Mouse (Mus musculus): ENCODE measurements around the gene Itgb6. TPM values are rescaled to one million over a fixed set of nuclear protein-coding genes. Genes with fewer than 3 reads are reported as not detected.

The Itgb6 gene
- total RNA-seq (2021): 10 to 100 TPM; 18.1 to 26.3 TPM
- long read RNA-seq, experiment 1, partial matches to known transcripts: 1 of 9 reads
- long read RNA-seq, experiment 1, other reads (novel, unspliced or antisense): 4 of 9 reads
- long read RNA-seq, experiment 2, transcript Itgb6-201 (18 exons, 2,995 nt): major isoform, 10 of 13 reads
- long read RNA-seq, experiment 2, partial matches to known transcripts: 2 of 13 reads
- long read RNA-seq, experiment 2, other reads (novel, unspliced or antisense): 1 of 13 reads

DNA sequence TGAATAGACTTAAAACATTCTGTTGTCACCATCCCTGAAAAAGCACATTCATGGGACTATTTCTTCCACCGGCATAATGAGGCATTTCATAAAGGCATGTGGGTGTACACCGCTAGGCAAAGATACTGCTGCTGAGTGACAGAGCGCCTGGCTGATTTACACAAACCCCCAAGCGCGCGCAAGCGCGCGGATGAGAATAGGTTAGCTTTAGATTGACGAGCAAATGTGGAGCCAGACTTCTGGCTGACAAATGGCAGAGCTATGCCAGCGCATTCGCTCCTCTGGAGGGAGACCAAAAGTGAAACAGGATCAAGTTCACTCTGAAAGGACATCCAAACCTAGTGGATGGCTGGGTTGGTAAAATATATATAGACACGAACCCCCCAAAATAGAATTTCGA is at the start of gene Itgb6:
TSS of gene Itgb6 (minus strand) at position 130 of the 400 bp plus-strand sequence.
- intact Hi-C loops (cut with DNase I; ENCODE audit: low total_unique reads): no loop called here
- peak; percentile 61 for DNase-seq

DNA sequence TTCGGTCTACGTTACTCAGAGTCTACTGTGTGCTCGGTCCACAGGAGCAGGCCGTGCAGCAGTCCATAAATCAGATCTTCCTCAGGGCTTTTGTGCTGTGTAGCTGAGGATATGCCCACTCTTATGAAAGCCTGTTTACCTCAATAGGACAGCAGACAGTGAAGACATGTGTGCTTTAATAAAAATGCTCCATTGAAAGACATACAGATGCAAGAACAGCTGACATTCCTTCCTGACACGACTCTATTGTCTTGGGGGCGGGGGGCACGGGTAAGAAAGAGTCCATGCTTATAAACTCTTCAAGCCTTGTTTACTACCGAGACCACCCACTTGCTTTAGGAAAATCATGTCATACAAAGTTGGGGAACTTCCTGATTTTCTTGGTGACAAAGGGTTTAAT is 44.0 kb upstream of the Itgb6 start:
- no peak for DNase-seq
- intact Hi-C loops (cut with DNase I; ENCODE audit: low total_unique reads): no loop called here

DNA sequence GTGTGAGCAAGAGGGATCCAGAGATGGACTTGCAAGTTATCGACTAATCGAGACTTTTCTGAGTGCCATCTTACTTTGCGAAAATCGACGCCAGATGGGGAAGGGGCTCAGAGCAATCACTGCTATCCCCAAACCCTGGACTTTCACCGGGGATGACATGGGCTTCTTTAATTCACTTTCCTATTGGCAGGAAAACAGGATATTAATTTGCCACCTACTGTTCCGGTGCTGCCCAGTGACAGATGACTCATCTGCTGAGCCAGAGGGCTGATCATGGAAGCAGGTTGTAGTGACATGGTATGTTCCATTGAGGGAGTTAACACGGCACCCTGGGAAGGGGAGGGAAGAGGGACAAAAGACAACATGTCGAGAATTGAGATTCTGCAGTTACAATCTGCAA is 33.8 kb upstream of the Itgb6 start:
- intact Hi-C loops (cut with DNase I; ENCODE audit: low total_unique reads): no loop called here
- DNase-seq: no peak

DNA sequence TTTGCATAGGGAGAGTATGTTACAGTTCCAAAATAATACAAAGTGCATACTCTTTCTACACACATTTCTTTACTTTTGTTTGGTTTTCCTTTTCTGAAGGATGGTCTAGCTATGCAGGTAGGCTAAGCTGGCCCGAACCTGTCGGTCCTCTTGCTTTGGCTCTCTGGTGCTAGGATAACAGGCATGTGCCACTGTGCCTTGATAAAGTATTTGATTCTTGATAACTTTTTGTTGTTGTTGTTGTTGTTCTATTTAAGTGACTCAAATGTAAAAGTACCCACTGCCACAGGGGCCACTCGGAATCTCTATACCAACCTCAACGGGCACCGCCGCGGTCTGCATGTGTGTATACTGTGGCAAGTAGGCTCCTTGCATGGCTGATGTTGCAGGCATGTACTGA is 32.7 kb upstream of the Itgb6 start:
- intact Hi-C loops (cut with DNase I; ENCODE audit: low total_unique reads): no loop called here
- DNase-seq: no peak

DNA sequence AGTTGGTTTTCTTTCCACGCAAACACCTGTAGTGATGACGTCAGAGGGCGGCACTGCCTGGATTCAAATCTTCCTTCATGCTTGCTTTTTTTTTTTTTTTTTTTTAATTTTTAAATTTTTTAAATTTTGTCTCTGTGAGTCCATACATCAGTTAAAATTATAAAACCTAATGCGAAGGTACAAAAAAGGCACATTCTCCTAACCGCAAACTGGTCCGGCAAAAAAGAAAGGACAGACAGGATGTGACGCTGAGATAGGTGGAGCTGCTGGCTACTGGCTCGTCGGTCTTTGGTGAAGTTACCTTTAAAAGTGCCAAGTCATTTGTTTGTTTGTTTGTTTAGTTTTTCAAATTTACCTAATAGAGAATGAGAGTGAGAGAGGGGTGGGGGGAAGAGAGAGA is 28.8 kb upstream of the Itgb6 start:
- intact Hi-C loops (cut with DNase I; ENCODE audit: low total_unique reads): no loop called here
- DNase-seq: no peak

DNA sequence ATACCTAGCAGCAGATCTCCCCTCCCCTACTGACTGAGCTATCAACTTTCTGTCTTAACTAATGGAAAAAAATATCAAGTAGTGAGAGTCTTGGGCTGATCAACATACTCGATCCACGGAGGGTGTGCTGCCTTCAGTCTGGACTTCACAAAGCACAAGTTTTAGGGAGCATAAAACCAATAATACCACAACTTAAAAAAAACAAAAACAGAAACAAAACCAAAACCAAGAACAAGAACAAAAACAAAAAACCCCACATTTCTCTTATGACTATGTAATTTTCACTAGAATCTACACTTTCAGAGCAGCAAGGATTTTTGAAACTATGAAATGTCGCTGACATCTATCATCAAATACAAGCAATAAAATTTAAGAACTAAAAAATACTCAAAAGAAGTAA is 28.1 kb upstream of the Itgb6 start:
- no peak for DNase-seq
- intact Hi-C loops (cut with DNase I; ENCODE audit: low total_unique reads): no loop called here

DNA sequence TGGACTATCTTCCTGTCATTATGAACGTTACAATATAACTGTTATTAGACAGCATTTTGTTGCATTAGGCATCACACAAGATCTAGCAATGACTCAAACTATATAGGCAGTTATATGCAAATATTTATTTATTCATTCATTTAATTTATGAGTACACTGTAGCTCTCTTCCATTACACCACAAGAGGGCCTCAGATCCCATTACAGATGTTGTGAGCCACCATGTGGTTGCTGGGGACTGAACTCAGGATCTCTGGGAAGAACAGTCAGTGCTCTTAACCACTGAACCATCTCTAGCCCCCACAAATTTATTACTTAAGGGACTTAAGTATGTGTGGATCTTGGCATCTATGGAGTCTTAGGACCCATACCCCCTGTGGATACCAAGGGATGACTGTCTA is 26.1 kb upstream of the Itgb6 start:
- no peak for DNase-seq
- intact Hi-C loops (cut with DNase I; ENCODE audit: low total_unique reads): no loop called here

DNA sequence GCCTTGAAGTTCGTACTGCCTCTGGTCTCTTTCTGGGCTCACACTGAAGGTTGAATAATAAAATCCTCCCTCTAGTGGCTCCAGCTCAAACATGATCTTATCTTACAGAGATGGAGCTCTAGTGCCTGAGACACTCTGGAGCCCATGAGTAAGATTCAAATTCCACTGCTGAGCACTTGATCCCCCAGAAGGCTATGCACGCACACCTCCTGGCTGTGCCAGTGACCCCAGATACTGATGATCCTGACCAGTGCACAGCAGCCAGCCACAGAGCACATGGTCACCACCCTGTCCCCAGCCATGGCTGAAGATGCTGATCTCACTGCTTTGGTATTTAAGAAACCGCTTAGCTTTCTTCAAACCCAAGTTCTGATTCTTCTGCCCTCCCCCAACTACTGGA is 25.1 kb upstream of the Itgb6 start:
- peak; percentile 54 for DNase-seq
- intact Hi-C loops (cut with DNase I; ENCODE audit: low total_unique reads): no loop called here

DNA sequence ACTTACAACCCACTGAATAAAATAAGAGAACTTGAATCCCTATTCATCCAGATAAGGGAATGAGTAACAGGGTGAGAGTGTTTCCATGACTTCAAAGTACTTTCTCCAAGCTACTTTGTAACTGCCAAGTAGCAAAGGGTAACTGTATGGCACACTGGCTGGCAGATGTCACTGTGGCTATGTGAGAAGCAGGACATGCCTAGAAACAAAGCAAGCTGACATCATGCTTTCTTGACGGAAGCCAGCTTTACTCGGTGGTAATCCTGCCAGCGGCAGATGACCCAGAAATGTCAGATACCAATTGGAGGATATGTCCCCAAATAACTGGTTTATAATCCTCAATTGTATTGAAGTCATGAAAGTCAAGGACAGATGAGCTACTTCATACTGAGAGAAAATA is 22.2 kb upstream of the Itgb6 start:
- intact Hi-C loops (cut with DNase I; ENCODE audit: low total_unique reads): no loop called here
- no peak for DNase-seq

DNA sequence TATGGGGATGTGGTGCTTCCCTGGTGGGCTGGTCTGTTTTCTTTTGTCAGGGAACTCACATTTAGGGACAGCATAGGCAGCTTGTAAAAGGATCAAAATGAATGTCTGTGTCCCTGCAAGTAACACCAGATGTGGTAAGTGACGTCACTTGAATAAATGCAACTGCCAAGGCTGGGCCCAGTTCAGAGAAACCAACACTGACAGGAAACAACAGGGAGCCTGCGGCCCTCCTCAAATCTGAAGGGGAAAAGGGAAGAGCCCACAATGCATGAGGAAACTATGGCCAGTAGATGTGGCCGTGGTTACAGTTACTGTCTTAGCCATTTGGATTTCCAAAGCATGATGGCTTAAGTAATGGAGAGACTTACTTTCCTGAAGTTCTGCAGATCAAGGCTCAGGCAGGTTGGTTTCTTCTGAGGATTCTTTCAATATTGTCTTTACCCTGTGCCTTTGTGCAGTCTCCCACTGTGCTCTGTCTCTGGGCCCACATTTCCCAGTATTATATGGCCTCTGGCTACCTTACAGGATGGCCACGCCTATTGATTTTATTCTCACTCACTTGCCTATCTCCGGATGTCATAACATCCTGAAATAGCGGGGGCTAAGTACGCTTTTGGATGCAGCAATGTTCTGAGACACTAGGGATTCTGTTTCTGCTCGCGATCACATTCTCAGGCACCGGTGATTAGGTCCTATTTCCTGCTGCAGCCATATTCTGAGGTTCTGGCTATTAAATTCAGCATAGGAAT is 17.1 kb upstream of the Itgb6 start:
- no peak for DNase-seq
- intact Hi-C loops (cut with DNase I; ENCODE audit: low total_unique reads): no loop called here

DNA sequence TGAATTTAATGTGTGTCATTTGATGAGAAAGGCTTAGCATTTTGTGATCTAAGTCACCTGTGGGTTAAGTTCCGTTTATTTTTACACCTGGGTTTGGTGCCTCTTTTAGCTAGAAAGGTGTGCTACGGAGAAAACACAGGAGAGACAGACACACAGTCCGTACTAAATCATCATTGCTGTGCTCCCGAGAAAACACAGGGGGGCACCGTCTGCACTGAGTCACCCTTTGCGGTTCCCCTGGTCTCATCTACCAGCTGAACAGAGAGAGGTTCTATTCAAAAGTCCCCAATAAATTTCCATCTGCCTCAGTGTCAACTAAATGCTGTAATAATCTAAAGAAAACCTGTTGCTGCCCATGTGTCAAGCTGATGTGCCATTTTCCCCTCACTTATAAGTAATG is 8.5 kb upstream of the Itgb6 start:
- intact Hi-C loops (cut with DNase I; ENCODE audit: low total_unique reads): no loop called here
- DNase-seq: no peak

DNA sequence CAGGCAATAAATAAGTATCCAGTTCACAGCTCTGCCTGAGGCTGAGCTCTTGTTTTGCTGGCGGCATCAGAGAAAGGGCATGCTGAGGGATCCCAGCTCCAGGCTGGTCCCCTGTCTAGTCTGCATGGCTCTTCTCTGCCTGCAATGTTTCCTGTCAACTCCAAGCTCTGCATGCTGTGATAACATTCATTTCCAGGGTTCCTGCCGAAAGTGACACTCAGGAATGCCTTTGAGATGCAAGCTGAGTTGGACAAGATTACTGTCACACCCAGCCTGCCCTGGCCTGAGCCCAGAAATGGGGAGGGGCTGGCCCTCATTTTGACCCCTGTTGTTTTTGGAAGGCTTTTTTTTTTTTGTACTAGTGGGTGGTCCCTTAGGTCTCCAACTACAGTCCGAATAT is 7.6 kb upstream of the Itgb6 start:
- intact Hi-C loops (cut with DNase I; ENCODE audit: low total_unique reads): no loop called here
- DNase-seq: peak; percentile 46

DNA sequence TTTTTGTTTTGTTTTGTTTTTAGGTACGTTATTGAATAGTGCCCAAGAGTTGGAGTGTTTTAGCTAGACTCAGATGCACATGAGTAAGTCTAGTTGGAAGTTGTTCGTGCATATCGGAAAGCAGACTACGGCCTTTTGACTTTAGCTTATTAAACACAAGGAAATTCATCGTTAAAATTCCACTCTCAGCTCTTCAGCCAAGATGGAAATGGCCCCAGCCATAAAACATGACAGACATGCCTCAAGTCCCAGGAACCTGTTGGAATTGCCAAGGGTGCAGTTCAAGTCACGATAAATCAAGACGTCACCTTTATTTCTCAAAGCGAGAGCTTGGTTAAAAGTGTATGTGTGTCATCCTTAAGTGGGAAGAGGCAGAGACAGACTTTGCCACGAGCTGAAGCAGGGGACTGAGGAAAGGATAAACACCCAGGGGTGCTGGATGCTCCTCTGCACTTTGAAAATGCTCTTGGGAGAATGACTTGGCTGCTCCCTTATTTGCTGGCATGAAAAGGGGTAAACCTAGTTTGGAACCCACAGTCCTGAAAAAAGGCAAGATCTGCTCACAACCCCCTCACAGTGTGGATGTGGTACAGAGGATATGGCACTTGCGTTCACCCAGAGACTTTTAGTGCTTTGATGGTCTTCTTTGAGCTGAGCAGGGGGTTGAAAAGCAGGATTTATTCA is 6.6 kb upstream of the Itgb6 start:
- DNase-seq: no peak
- intact Hi-C loops (cut with DNase I; ENCODE audit: low total_unique reads): no loop called here

DNA sequence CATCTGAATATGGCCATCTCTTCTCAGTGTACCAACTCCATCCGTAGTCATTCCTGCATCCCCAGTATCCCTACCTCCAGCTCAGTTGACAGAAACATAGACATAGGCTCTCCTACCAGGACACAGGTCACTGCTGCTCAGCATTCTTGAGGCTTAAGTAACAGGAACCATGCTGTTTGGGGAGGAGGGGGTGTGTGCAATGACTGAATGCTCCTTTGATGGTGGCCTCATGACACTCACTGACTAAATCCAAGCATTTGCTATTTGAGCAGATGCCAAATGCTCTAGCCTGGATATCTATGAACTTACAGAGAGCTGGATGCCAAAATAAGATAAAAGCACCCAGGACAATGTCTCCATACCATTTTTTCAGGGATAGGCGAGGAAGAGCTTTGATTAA is 2.2 kb upstream of the Itgb6 start:
- no peak for DNase-seq
- intact Hi-C loops (cut with DNase I; ENCODE audit: low total_unique reads): no loop called here

DNA sequence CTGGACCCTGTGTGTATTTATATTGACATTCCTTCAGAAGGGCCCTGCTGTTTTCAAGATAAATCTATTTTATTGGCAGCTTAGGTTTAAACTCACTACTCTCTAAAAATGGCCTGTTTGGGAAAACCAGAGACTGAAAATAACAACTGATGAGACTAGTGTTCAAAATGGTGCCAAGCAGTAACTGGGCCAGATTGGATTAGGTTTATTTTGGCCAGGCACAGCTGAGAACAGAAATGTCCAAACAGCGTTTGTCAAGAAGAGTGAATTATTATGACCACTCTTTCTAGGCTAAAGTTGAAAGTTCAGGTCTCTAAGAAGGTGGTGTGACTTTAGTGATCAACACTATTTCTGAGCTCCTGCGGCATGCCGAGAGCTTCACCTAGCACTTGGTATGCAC is 524 bp upstream of the Itgb6 start:
- intact Hi-C loops (cut with DNase I; ENCODE audit: low total_unique reads): no loop called here
- DNase-seq: no peak

DNA sequence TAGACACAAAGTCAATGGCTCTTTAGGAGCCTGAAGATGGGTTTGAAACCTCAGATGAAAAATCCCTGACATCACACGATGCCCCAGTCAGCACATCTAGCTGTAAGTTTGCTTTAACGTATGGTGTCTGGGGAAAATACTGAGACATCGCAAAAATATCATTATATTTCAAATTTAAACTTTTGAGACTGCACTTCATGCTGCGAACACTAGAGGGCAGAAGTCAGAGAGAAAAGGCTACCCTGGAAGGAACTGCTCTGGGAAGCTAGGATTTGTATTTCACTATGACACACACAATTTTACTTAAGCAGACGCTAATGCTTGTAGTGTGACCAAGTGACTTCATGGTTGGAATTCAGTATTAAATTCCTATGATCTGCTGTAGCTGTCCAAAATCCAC is 1.5 kb downstream of the Itgb6 start:
- DNase-seq: no peak
- intact Hi-C loops (cut with DNase I; ENCODE audit: low total_unique reads): loop anchor here (2.0 kb wide), 1 partner anchor 732 kb away; no protein-coding TSS in a partner anchor

DNA sequence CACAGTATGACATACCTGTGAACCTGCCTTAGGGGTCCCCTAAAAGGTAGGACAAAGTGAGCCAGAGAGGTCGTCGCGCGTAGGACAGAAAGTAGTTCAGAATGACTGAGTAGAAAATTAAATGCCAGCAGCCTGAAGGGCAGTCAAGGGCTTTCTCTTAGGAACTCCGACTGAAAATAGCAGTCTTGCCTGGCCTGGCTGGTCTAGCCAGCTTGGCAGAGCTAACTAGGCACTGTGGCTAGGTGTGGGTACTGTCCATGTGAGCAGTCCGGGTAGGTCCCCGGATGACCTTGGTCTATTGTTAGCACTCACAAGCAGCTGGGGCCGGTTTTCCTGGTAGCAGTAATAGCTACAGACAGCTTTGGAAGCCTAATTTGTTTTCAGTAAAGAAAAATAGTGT is 2.2 kb downstream of the Itgb6 start:
- peak; percentile 65 for DNase-seq

DNA sequence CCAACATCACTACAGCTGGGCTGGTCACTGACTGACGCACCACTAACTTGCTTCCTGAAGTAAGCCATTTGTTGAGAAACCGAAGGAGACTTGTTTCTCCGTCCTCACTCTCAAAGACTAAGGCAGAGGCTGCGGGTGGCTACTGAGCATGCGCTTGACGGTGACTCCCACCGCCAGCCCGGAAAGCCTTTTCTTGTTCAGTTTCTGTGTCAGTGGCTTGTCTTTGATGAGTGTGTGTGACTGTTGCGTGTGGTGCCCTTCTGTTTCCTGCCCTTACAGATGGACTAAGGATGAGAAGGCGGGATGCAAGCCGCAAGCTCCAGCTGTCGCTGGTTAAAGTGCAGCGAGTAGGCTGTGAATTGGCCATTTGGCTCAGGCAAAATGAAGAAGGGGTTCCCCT is 5.1 kb downstream of the Itgb6 start:
- no peak for DNase-seq
- intact Hi-C loops (cut with DNase I; ENCODE audit: low total_unique reads): no loop called here

More for the DNA sequence above, 2.2 kb downstream of the Itgb6 start:
- intact Hi-C loops (cut with DNase I; ENCODE audit: low total_unique reads): loop anchor here (2.0 kb wide), 1 partner anchor 733 kb away; no protein-coding TSS in a partner anchor

DNA sequence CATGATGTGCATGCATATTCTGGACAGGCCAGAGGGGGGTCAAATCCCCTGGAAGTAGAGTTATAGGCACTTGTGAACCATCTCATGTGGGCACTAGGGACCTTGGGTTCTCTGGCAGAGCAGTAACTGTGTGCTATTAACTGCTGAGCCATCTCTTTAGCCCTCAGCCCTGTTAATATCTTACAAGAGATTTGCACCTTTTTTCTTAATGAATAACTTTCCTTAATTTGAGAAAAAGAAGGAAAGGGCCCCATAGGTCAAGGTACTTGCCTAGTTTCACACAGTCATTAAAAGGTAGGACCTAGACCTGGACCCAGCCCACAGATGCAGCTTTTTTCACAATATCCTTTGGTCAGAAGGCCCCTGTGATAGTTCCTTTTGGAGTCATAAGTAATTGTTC is 5.9 kb downstream of the Itgb6 start:
- DNase-seq: no peak

DNA sequence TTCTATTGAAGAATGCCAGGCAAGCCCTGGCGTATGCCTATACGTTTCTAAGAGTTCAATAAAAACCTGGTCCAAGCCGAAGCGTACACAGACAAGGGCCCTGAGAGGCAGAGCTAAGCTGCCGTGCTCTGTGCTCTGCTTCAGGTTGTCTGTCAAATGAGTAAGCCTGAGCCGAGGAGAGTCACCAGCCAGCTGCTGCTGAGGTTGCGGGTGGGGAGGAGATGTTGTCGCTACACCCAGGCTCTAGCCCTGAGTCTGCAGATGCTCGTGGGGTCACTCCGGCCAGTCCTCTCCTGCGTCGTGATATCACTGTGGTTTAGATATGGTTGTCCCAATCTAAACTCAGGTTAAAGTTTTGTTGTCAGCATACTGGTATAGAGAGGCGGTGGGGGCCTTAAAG is 6.7 kb downstream of the Itgb6 start:
- intact Hi-C loops (cut with DNase I; ENCODE audit: low total_unique reads): no loop called here
- no peak for DNase-seq

More for the DNA sequence above, 5.9 kb downstream of the Itgb6 start:
- intact Hi-C loops (cut with DNase I; ENCODE audit: low total_unique reads): no loop called here

DNA sequence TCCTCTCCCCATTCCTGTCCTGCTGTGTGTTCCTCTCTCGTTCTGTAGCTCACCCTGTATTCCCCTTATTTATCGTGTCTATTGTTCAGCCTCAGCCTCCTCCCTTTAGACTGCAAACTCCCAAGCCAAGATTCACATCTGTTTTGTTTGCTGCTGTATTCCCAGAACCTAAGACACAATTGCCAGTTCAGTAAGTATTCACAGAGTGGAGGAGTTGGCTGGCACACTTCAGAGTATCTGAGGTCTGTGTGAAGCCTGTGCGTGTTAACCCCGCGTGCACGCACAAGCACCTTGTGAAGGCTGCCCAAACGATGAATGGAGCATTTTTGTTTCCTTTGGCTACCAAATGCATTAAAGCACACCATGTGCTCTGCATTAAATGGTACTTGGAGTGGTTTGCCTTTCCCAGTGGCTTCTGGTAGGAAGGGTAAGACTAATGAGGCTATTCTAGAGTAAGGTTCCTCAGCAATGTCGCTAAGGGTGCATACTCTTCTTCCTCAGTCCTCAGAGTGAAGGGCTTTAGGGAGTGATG is 7.4 kb downstream of the Itgb6 start:
- intact Hi-C loops (cut with DNase I; ENCODE audit: low total_unique reads): no loop called here
- no peak for DNase-seq
